Mouse (Mus musculus): ENCODE measurements around the gene Cdk14.

Cdk14 gene

DNA sequence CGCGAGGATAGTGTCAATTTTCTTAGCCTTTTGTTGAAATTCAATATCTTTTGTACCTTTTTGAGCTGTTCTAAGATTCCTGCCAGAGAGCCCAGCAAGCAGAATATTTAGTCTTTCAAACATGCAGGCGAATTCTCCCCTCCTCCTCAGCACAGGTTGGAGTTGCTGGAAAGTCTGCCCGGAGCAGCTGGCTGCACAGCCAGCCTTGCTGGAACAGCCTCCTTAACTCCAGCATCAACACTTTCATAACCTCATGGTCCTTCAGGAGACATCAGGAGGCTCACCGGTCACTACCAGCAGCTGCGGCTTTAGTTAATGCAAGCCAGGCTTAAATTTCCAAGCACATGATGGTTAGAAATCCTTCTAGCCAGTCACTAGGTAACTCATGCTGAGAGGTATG, 105.8 kb downstream of the Cdk14 start:
- DNase-seq (ENCODE audit: low spot score), result no peak

DNA sequence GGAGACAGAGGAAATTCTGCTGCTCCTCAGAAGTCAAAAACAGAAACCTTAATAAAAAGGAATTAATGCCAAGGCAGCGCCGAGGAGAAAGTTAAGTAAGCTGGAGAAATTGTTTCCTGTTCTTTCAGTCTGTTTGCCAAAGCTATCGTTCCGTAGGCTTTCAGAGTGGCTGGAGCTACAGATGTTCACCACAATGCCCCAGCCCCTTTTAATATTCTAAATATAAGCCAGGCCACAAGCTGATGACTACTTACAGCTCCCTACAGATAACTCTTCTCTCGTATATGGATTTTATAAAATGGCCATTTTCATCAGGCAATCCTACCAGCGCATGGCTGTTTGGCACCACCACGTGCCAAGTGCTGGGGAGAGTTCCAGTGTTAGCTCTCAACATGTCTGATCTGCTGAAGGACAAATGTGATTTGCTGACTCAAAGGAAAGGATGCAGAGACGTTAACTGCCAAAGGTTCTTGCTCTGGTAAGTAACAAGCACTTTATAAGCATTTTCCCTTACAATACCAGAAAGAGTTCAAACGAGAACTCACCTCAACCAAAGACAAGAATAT, 106.8 kb downstream of the Cdk14 start:
- DNase-seq (ENCODE audit: low spot score), result no peak

DNA sequence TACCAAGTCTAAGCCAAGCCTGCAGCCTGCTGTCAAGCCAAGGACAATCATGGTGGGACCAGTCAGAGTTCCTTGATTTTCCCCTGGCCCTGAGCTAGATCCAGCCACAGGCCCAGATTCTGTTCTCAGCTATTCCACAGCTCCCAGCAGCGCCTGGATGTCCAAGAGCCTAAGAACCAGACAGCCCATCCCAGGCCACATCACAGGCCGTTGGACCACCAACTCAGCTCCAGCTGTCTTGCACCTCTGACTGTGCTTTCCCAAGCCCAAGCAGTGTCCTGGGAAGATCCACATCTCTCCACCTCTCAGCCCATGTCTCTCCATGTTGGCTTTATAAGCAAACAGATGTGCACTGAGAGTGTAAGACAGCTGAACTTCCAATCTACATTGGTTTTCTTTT, 114.8 kb downstream of the Cdk14 start:
- DNase-seq (ENCODE audit: low spot score), result no peak

DNA sequence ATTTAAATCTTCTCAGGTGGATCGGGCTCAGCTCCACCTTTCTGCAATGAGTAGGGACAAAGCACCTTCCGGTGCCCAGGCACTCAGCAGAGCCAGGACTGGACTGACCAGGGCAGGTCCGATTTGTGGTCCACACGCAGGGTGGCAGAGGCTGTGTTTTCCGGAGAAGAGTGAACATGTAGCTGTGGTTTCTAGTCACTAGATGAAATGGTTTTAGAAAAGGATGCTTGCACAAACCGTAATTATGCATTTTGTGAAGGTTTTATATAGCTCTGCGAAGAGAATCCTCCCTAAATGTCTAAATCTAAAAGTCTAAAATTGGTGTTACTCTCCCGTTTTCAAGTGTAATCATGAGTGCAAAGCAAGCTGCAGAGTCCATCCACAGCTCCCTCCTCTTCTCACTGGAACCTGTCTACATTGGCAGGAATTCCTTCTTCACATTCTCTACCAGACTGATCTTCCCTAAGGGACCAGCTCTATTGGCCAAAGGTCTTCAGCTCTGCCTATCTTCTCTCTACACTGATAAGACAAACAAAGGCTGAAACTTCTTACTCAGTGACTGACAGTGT, 116.9 kb downstream of the Cdk14 start:
- DNase-seq (ENCODE audit: low spot score), result no peak

DNA sequence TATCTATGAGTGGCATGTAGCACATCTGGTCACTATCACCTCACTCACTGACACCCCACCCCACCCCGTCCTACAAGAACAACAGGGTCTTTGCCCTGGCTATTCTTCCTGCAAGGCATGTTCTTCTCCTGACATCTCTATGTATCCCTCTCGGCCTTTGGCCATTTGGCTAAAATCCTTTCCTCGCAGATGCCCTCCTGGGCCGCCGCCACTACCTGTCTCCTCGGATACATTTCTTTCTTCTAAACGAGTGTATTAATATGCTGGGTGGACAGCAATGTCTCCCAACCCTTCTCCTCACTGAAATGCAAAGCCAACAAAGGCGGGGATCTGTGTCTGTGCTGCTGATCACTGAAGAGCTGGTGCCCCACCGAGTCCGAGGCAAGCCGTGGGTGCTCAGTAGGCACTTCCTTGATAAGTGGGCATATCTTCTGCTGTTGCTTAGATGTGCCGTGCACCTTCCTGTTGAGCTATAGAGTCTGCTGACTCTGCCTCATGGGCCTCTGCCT, 118.5 kb downstream of the Cdk14 start:
- DNase-seq (ENCODE audit: low spot score), result no peak

DNA sequence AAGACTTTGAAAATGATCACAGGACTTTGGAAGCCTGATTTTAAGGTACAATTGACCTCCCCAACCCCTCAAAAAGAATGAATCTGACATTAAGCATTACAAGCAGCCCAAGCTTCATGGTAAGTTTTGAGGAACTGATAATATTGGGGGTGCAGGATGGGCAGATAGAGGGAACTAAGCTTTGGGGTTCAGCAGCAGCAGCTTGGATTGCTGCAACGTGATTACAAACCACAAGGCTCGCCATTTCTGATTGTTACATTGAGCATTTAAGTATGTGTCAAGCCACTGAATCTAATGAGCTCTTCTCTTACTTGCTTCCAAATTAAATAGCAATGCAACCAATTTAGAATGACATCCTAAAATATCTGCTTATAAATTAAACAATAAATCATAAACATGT, 119.1 kb downstream of the Cdk14 start:
- DNase-seq (ENCODE audit: low spot score), result no peak

DNA sequence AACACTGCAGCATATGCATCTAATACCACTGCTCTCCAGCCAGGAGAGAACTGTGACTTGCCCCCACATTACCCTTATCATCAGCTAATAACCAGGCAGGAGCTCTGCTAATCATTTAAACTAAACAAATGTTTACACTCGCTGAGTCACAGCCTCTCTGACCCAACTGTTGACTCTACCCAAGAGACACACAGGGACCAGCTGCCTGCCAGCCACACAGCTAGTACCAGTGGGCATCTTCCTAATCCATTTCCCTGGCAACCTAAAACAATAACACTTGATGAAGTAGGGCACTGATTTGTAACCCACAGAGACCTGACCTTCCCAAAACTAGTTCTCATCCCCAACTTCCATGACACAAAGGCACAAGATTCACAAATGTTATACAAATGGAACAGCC, 119.8 kb downstream of the Cdk14 start:
- no peak for DNase-seq (ENCODE audit: low spot score)

DNA sequence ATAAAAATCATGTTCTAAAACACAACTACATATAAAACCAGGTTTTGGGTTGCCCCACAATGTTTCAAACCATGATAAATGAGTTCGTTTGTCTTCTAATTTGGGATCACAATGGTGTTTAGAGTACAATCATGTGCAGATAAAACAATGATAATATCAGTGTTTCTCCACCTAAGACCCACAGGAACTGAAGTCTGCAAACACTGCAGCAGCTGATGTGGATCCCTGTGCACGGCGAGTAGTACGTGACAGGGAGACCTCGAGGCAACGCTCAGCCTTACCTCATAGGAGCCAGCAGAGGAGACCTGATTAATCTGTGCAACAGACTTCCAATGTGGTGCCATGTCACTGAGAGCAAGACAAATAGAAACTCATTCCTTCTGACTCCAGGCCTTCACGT, 122.9 kb downstream of the Cdk14 start:
- no peak for DNase-seq (ENCODE audit: low spot score)

DNA sequence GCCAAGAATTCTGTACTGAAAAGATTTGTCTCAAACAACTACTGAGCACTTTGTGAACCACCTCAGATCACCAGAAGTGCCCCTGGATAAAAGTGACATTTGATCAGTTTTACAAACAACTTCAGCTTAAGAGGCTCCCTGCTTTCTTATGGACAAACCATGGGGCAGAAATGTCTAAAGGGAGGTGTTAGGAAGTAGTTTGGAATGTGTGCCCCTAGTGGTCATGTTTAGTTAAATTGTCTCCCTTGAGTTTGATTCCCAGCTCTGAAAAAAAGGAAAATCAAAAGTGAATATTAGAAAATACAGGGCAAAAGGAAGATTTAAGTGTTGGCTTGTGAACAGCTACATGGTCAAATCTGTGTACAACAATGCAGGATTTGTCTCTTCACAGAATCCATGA, 123.3 kb downstream of the Cdk14 start:
- DNase-seq (ENCODE audit: low spot score), result no peak

DNA sequence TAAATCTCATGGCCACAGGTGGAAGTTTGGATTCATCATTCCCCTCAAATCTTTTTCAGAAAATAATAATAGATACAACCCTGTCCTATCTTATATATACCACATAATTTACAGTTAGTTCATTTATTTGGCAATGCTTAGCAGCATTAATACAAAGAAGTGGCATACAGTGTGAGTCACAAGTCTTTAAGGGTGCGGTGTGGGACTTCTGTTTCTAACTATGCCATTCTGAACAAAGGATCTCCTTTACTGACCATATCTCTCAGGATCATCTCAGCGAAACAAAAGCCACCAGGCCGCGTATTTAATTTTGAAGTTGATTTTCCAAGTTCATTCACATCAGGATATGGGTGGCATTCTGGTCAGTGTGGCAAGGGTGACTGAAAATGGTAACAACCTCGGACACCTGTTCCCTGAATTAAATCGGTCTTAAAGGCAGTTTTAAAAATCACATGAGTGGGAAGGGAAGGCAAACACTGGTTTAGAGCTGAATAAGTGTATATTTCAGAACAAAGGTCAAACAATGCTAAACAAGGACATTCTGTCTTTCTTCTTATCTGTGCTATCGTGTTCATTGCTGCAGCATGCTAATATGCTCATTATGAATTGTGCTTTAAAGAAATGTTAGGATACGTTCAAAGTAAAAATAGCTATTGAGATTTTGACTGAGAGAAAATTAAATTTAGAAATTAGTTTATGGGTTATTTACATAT, 127.1 kb downstream of the Cdk14 start:
- no peak for DNase-seq (ENCODE audit: low spot score)

DNA sequence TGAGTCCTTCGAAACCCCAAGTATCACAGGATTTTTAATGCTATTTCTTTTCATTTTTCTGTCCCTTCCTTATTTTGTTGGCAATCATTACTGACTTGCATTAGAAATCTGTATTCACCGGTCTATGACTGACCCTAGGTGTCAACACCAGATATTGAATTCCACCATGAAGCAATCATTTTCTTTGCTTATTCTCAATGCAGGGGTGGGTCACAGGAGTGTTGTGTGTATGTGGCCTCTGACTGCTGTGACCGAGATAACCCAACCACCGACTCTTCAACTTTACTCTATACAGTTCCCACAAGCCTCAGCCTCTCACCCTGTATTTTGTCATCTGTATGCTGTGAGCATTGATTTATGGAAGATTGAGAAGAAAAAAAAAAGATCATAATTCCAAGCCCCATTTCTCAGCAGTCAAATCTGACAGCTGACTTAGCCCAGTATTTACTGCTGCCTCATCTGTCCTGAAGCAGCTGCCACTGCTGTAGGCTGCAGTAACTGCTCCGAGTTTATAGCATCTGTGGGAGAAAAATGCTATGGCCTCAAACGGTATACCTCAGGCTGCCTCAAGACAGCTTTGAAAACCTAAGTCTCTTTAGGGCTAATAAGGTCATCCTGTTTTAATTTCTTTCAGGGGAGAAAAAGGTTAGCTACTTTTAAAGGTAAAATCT, 128.7 kb downstream of the Cdk14 start:
- DNase-seq (ENCODE audit: low spot score), result no peak

DNA sequence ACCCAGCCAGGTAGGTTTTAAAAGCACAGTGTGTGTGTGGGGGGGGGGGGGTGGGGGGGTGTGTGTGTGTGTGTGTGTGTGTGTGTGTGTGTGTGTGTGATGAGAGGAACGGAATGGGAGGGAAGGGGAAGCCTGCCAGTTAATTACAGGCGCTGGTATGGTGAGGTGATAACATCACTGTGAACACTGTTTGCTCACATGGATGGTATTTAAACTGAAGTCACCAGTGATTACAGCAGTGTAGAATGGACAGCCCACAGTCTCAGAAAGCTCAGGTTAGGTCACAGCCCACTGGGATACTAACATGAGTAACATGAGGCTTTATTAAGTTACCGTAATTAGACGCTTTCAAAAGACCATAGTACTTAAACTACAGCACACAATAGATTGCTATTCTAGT, 129.4 kb downstream of the Cdk14 start:
- no peak for DNase-seq (ENCODE audit: low spot score)

DNA sequence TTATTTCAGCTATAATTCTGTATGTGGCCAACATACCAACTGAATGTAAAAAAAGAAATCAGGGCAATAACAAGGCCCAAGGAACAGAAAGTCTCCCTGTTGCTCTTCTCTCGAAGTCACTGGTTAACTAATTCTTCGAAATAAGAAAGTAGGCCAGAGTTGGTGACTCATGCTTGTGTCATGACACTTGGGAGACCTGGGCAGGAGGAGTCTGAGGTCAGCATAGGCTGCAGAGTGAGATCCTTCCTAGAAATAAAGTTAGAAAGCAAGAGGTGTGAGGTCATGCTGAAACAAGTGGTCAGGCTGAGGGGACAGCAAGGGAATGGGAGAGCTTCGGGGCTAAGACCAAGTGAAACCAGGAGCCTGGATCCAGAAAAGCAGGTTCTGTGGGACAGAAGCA, 134.2 kb downstream of the Cdk14 start:
- DNase-seq (ENCODE audit: low spot score), result no peak

DNA sequence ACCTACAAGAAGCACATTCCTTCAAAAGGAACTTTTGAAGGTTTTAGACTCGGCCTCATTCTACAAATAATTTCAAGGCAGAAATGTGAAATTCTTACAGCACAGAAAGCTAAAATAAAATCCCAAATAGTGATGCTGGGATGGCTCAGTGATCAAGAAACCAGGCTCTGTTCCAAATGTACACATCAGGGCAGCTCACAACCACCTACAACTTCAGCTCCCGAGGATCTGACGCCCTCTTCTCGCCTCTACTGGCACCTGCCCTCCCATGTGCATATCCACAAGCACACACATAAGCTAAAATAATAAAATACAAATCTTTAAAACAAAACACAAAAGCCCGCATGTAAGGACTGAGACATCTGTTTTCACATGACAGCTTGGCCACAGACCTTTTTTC, 135.6 kb downstream of the Cdk14 start:
- DNase-seq (ENCODE audit: low spot score), result no peak

DNA sequence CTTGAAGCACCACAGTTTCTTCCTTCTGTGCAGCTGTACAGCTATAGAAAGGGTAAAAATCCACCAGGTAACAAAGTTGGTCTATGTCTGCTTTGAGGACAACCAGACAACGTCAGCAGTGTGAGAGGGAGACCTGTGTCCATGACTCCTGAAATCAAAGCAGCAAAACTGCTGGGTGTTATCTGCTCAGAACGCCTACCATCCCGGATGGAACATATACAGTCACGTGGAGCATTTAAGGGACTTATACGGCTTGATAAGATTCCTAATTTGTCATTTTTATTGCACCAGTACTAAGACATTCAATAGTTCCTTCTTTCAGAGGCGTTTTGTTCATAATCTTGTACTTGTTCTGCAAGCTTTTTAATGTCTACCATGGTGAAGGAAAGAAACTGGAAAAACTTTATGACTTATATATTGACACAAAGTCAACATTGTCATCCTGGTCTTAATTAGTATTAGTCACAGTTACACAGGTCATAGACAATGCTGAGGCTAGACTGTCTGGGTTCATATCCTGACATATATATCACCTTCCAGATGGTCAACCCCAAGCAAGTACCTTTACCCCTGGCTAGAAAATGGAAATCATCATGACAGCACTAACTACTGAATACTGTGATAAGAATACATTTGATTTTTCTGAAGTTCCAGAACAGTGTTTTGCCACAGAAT, 136.2 kb downstream of the Cdk14 start:
- DNase-seq (ENCODE audit: low spot score), result no peak

DNA sequence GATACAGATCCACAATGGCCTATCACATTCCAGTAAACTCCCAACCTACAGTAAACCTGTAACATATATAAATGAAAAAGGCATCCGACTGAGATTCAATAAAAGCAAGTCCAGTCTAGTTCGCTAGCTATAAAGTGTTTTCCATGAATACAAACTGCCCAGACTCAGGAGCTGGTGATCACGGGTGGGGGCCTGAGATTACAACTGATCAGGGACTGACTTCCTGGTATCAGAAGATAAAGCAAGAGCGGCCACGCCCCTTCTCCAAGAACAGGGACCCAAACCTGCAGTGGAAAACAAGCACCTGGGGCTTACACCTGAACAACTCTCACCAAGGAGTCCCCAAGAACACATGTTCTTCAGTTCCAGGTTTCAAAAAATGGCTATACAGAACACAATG, 137.7 kb downstream of the Cdk14 start:
- no peak for DNase-seq (ENCODE audit: low spot score)

DNA sequence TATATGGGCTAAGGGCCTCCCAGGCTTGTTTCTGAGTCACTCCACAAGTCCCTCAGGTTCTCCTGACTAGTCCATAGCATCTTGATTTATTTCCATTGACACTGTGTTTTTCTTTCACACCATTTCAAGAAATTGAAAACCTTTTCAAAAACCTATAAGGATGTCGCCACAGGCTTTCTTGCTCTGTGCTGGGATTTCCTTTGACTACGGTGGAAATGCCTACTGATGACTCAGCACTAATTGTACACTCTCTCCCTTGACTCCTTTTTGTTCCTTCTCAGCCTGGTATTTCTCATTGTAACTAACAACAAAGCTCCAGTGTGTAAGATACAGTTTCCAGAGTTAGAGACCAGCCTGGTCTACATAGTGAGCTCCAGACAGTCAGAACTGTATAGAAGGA, 144.8 kb downstream of the Cdk14 start:
- DNase-seq (ENCODE audit: low spot score), result no peak

DNA sequence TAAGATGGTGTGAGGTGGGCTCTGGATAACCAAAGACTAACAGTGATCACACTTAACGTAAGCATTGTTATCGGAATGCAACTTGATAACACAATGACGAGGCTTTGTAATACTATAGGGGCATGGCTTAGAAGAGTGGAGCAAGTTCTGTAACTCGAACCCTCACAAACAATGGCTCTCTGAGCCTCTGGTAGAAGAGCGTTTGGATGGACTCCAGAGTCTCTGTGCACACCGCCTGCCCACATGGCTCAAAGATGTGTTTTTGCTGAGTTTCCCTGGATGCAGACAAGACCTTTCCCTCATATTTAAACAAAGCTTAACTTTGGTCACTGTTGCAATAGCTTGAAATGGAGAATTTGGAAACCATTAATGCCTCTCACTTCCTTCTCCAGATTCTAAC, 145.8 kb downstream of the Cdk14 start:
- no peak for DNase-seq (ENCODE audit: low spot score)

DNA sequence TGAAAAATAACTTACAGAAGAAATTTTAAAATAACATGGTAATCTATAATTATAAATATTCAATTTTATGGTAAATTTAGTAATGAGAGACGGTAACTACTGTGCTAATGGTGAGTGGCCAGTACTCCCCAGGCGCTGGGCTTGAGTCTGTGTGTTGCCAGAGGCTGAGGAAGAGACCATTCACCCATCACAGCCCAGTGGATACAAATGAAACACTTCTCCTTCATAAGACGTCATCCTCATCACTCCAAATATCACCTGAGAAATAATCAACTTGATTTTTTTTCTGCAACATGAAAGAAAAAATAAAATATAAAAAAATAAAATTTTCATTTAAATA, 153.4 kb downstream of the Cdk14 start:
- no peak for DNase-seq (ENCODE audit: low spot score)

DNA sequence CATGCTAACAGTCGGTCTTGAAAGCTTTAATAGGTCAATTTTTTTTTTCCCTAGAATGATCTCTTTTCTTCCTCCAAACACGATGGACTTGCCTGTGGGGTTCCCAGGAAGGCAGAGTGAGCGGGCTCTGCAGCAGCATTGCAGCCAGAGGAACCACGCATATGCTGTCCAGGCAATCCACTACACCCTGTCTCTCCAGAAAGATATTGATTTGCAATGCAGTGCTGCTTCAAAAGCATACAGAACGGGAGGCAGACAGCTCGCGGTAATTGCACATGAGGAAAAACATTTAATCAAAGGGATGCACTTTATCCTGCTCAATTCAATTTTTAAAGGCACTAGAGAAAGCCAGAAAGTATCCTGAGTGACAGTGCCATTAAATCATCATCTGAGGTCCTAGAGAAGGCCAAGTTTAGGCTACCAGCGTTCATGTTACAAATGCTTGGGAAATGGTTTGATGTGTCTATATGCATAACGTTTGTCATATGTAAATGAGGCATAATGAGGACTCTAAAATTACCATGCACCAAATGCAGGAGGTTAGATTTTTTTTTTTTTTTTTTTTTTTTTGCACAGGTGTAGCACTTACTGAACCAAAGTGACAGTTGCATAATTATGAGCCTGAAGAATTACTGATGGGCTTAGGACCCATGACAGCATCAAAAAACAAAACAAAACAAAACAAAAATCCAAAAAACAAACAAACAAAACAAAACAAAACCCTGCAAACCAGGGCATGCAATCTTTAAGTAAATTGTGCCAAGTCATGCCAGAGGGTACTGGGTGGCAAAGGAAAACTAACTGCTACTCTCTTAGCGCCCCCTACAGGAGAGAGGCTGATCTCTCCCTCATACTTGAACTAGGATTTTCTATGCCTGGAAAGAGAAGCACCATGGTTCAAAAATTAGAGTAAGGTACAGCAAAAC, 154.0 kb downstream of the Cdk14 start:
- no peak for DNase-seq (ENCODE audit: low spot score)

DNA sequence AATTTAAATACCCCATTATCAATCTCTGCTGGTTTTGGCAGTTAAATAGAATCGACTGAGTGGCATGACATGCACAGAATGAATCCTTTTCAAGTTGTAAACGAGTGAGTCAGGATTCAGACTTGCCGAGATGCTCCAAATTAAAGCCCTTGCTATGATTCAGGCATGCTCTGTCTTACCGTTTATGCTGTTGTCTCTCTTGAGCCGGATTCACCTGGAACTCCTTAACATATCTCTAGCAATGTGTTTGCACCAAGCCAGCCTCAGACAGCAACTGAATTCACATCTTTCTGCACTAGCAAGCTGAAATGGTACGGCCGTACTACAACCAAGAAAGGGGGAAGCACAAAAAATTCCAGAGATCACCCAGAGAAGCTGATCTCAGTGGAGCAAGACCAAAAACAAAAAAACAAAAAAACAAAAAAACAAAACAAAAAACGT, 154.7 kb downstream of the Cdk14 start:
- DNase-seq (ENCODE audit: low spot score), result no peak

DNA sequence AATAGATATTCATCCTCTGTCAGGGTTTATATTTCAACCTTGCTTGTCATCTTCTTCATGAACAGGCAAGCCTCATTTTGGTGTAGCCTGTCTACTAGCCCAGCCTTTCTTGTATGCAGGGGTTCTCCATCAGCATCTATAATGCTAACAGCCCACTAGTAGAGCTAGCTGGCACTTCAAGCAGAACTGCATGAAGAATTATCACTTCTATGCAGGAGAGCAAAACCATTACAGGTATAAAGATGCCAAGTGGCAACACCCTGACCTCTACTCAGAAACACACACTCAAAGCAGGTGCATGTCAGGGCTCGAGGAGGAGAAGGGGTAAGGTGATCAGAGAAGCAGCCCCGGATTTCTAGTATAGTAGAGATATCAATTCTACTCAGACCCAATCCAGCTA, 155.4 kb downstream of the Cdk14 start:
- DNase-seq (ENCODE audit: low spot score), result no peak
